Mouse (Mus musculus): ENCODE measurements around the gene Caprin1.

GRCm38 (mm10) chr2:103802422-103802821 is 5.0 kb upstream of the Caprin1 start:
- TF ChIP-seq EP300 (IDR thresholded peaks at IDR 0.05; ENCODE audit: insufficient read depth, low read depth, low read length) (no peak), CTCF (IDR thresholded peaks at IDR 0.05) (no peak), POLR2A (IDR thresholded peaks at IDR 0.05; ENCODE audit: insufficient read depth, low read depth, low read length) (no peak)

Data from heart, adult 2 months (tissue).